Mouse (Mus musculus): Measurements from ENCODE around the gene Kcnj4. TPM values are rescaled to one million over a fixed set of nuclear protein-coding genes. Genes with fewer than 3 reads are reported as not detected.

Kcnj4 gene
- total RNA-seq, 2 experiments from 2014 or later: 85.5 to 88.6 TPM

DNA sequence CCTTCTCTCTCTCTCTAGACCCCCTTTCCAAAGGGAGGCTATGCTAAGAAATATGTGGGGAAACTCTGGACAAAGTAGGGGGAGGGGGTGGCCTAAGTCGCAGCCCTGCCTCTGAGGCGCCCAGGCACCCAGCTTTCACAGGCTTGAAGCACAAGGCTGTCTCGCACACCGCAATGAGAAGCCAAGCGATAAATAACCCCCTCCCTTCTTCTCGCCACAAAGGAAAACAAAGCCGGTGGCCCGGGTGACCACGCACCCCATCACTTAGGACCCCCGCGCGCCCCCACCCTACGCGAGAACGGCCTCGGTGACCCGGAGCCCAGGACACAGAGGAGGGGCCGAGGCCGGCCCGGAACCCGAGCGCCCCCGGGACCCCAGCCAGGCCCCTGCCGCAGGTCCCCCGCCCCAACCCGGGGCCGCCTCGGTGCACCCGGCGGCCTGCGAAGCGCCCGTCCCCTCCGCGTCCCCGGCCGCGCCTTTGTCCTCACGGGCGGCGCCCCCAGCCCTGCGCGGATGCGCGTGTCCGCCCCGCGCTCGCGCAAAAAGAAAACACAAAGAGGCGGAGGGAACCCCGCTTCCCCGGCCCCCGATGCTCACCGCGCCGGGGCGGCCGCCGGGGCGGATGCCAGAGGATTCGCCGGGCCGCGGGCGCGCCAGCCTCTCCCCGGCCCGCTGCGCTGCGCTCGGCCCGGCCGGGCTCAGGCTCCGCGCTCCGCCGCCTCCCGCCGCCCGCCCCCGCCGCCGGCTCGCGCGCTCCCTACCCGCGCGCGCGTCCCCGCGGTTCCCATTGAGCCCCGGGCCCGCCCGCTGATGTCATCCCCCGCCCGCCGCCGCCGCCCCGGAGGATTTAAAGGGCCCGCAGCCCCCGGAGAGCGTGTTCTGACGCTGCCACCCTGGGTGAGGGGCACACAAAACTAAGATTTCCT, 63.4 kb downstream of the Kcnj4 start:
- TF ChIP-seq CTCF (conservative IDR thresholded peaks at IDR 0.05): no peak
- peak; percentile 76 to 86 for DNase-seq (ENCODE audit: low spot score in 2 of 2)
- Histone ChIP-seq H3K27ac (peak overlapping the region; percentile 97), H3K4me3 (peak overlapping the region; percentile 72)

DNA sequence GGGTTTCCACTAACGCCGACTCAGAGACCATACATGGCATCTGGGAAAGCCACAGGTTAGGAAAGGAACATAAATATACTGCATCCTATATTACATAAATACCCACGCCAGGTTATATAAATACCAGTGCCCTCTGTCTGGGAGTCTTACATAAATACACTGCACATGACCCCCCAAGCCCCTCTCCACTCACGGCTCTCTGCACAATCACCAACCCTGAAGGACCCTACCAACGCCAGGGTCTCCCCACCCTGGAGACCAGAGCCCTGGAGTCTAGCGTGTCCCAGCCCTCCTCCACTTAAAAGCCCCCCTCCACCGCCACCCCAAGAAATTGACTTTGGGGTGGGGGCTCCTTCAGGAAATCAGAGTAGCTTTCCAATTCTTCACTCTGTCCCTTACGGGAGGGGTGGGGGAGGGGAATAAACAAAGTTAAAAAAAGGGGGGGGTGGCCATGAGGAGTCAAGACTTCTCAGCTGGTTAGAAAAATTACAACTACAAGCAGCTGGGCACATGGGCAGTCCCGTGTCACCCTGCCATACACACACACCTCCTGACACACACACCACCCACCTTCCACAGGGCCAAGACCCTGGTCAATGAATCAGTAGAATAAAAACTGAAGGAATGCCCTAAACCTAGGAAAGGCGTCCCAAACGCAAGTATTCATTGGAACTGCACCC, 64.2 kb downstream of the Kcnj4 start:
- no peak for TF ChIP-seq CTCF (conservative IDR thresholded peaks at IDR 0.05)
- H3K4me3 ChIP-seq: peak overlapping the region; percentile 72
- peak overlapping the region; percentile 97 for H3K27ac ChIP-seq
- no peak for DNase-seq (ENCODE audit: low spot score in 2 of 2)

DNA sequence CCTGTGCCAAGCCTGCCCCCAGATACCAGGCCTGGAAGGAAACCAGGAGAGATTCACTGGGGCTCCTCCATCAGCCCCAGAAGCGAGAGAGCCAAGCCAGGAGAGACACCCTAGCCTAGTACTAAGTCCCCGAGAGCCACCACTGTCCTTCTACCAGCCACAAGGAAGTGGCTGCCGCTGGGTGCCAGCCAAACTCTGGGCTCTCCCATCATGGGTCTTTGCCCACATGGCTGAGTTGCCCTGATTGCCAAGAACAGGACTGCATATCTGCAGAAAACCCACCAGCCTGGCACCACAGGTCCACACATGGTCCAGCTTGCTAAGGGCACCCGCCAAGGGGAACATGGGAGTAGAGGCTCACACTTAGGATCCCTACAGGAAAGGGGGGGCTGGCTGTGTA, 64.8 kb downstream of the Kcnj4 start:
- Histone ChIP-seq H3K27ac (peak overlapping the region; percentile 97), H3K4me3 (peak overlapping the region; percentile 72)
- peak; percentile 33 to 43 for DNase-seq (ENCODE audit: low spot score in 2 of 2)
- no peak for TF ChIP-seq CTCF (conservative IDR thresholded peaks at IDR 0.05)

DNA sequence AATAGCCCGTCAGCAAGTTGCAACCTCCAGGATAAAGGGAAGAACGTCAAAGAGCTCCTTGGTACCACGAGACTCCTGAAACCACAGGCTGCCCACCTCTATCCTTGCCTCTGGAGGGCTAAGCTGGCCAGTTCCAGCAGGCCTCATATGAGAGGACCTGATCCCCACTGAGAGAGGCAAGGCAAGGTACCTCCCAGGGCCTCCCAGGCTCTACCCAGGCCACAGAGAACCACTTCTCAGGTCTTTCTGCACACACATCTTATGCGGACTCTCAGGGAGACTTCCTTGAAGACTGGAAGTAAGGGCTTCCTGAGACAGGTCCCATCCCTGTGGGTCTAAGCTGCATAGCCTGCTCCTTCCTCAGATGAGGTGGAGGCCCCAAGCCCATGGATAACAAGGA, 65.7 kb downstream of the Kcnj4 start:
- no peak for DNase-seq (ENCODE audit: low spot score in 2 of 2)
- Histone ChIP-seq H3K27ac (no peak overlapping the region; the same call in 1 of the 2 replicates), H3K4me3 (no peak overlapping the region)
- no peak for TF ChIP-seq CTCF (conservative IDR thresholded peaks at IDR 0.05)

DNA sequence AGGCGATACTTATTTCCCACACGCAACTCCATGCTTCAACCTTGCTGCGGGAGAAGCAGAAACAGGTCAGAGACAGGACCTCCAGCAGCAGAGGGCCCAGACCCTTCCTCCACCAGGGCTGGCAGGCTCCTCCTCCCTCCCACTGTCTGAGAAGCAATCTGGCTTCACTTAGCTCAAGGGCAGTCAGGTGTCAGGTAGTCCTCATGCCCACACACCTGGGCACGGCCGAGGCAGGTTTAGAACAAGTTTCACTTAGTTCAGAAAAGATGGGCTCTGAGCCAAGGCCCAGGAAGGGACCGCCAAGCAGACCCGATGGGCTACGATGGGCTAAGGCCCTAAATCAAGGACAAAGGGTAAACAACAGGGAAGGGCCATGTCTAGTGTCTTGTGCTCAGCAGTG, 66.2 kb downstream of the Kcnj4 start:
- no peak for TF ChIP-seq CTCF (conservative IDR thresholded peaks at IDR 0.05)
- Histone ChIP-seq H3K4me3 (no peak overlapping the region), H3K27ac (peak overlapping the region; percentile 43; the same call in 1 of the 2 replicates)
- no peak for DNase-seq (ENCODE audit: low spot score in 2 of 2)

DNA sequence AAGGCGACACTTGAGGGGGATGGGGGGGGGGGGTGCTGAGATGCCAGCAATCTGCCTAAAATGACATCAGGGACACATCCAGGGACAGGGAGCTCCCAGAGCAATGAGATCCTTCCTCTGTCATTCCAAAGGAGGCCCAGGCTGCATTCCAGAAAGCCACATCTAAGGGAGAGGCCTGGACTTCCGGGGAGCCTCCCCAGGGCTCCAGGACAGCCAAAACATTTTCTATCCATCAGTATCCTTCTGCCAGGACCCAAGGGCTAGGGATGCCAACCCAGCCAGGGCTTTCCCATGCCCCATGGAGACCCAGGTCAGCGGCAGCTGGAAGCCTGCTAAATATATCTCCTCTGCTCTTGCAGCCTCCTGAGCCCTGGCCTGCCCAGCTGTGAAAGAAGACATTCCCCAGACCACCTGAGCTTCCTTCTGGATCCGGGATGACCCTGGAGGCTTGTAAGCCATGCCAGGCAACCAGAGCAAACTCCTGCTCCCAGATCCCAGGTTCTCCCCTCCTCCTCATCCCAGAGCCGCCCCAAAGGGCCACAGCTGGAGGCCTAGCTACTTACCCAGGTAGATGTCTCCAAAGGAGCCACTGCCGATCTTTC, 66.7 kb downstream of the Kcnj4 start:
- DNase-seq (ENCODE audit: low spot score in 2 of 2): no peak
- Histone ChIP-seq H3K27ac (peak overlapping the region; percentile 43; the same call in 1 of the 2 replicates), H3K4me3 (no peak overlapping the region)
- no peak for TF ChIP-seq CTCF (conservative IDR thresholded peaks at IDR 0.05)

DNA sequence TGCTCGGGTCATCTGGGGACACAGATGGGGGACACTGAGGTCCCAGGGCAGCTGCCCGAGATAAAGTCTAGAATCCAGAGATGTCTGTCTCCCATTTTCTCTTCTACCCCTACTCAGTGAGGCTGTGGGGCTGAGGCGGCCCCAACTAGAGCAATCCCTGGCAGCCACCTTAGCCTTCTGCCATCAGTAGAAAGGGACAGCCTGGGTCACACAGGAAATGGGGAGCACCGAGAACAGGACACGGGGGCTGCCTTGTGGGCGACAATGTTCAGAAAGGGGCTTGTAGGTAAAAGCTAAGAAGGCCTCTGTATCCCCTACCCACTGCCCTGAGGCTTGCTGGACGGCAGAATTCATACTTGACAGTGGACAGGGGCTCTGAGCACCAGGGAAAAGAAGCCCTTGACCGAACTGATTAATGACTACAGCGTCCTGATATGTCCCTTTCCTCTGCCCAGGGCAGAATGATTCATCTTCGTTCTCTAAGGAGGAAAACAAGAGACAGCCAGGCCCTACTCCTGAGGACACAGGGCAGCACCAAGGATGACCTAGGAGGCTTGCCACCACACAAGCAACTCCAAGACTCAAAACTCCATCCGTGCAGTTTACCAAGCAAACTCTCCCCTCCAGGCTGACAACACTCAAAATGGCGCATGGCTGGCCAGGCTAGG, 67.4 kb downstream of the Kcnj4 start:
- DNase-seq (ENCODE audit: low spot score in 2 of 2): no peak
- peak overlapping the region; percentile 46; the same call in 1 of the 2 replicates for H3K27ac ChIP-seq
- no peak overlapping the region for H3K4me3 ChIP-seq
- TF ChIP-seq CTCF (conservative IDR thresholded peaks at IDR 0.05): no peak

DNA sequence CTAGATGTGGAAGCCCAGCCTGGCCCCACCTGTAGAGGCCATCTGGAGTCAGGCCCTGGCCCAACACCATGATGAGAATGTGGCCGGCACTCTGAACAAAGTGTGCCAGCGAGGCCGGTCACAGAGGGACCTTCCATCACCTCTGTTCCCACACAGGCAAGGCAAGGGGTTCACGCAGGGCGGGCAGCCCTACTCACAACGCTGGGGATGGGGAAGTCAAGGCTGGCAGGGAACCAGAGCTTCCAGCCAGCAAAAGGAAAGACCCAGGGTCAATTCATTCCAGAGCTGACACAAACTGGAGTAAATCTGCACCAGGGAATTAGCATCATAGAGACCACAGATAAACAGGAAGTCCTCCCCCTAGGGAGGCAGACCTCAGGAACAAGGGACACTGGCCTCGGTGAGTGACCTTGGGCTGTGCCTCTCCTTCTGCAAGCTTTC, 68.5 kb downstream of the Kcnj4 start:
- Histone ChIP-seq H3K27ac (peak overlapping the region; percentile 54; the same call in 1 of the 2 replicates), H3K4me3 (no peak overlapping the region)
- no peak for TF ChIP-seq CTCF (conservative IDR thresholded peaks at IDR 0.05)
- DNase-seq (ENCODE audit: low spot score in 2 of 2): no peak

DNA sequence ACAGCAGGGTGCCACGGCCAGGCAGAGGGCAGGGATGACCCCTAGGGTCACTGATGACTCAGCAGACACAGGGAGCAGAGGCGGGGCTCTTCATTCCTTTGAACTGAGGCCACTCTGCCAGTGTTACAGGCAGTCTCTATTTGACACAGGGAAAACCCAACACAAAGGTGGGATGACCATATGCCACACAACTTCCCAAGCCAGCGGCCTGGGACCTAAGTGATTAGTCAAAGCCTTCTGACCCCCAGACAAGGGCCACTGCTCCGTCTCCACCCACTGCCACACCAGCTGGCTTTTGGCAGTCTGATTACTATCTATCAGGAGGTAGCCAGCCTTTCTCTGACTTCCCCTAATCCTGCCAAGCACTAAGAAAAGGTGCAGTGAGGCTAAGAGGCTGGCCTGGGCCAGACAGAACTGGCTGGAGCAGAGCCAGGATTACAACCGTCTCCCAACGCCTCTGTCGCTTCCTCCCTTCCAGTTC, 69.8 kb downstream of the Kcnj4 start:
- H3K27ac ChIP-seq: peak overlapping the region; percentile 66; the same call in 1 of the 2 replicates
- DNase-seq (ENCODE audit: low spot score in 2 of 2): no peak
- no peak for TF ChIP-seq CTCF (conservative IDR thresholded peaks at IDR 0.05)

More for the DNA sequence above, 69.8 kb downstream of the Kcnj4 start:
- H3K4me3 ChIP-seq: no peak overlapping the region

Small RNA genes within 50 kb of the gene (microRNA-seq; reads per million reads assigned to microRNA genes)
- gene Gm44302: 0 reads per million in 2 experiments

Other genes starting within 250 kb of the Kcnj4 start
- gene Baiap2l2, start 219.7 kb downstream of the Kcnj4 start, total RNA-seq (2021): 1 to 10 TPM; 1.2 to 2.7 TPM
- 10 to 100 TPM; 23.8 to 23.9 TPM for gene Pla2g6, start 176.9 kb downstream of the Kcnj4 start, total RNA-seq (2021)
- gene Maff, start 158.6 kb downstream of the Kcnj4 start, total RNA-seq (2021): 1 to 10 TPM in 1 of 2 experiments, under 1 TPM in 1; 0.87 to 1.8 TPM
- gene Tmem184b, start 101.7 kb downstream of the Kcnj4 start, total RNA-seq (2021): 10 to 100 TPM; 53.6 to 56.0 TPM
- 100 to 1,000 TPM; 104 to 108 TPM for gene Csnk1e, start 49.7 kb downstream of the Kcnj4 start, total RNA-seq (2021)
- gene Kdelr3, start 11.2 kb upstream of the Kcnj4 start, total RNA-seq (2021): under 1 TPM in 1 of 2 experiments, not detected in 1; 0.51 TPM
- gene Ddx17, start 41.5 kb upstream of the Kcnj4 start, total RNA-seq (2021): 100 to 1,000 TPM; 322 to 329 TPM
- gene Dmc1, start 99.9 kb upstream of the Kcnj4 start, total RNA-seq (2021): 1 to 10 TPM in 1 of 2 experiments, under 1 TPM in 1; 0.79 to 1.3 TPM
- 10 to 100 TPM; 12.3 to 13.1 TPM for gene Fam227a, start 153.7 kb upstream of the Kcnj4 start, total RNA-seq (2021)
- gene Cby1, start 154.0 kb upstream of the Kcnj4 start, total RNA-seq (2021): 10 to 100 TPM; 39.5 to 45.4 TPM
- 100 to 1,000 TPM in 1 of 2 experiments, 10 to 100 TPM in 1; 99.9 to 105 TPM for gene Tomm22, start 165.6 kb upstream of the Kcnj4 start, total RNA-seq (2021)
- gene Josd1, start 182.7 kb upstream of the Kcnj4 start, total RNA-seq (2021): 10 to 100 TPM; 46.0 to 47.0 TPM
- gene Gtpbp1, start 185.6 kb upstream of the Kcnj4 start, total RNA-seq (2021): 10 to 100 TPM; 52.4 to 59.1 TPM
- 10 to 100 TPM; 29.2 to 34.8 TPM for gene Sun2, start 237.3 kb upstream of the Kcnj4 start, total RNA-seq (2021)

Data from layer of hippocampus, adult 2 months (tissue).